In genomic region chr13:55022715-55023114, GRCm38 (mm10) we compare ENCODE assay signal across 11 mouse cellular contexts. TPM values are rescaled to one million over a fixed set of nuclear protein-coding genes. Genes with fewer than 3 reads are reported as not detected.
A peak's percentile ranks its signal among the peaks of the same experiment; 100 is the strongest.
DNase-seq lines count a peak whose midpoint lies in the region; ATAC-seq and TF ChIP-seq lines count a peak whose summit lies in the region.
"Had no signal": no experiment of that assay in that cellular context is flagged by ENCODE, and none has a peak within 500 bp of the region (broad histone marks: within the 10 kb centered on the region; RNA-seq: fewer than 3 reads in every experiment).

No protein-coding gene starts in this region.

- peaks cover 9% of the 10 kb centered on the region for H3K36me3 ChIP-seq in heart, embryonic 10.5 days
- 0 out of 2 replicates have a peak, but pooled peaks cover 1% of the 10 kb centered on the region for H3K36me3 ChIP-seq in lung, postnatal 0 days (ENCODE audit: insufficient read depth, low read length)

- peak; percentile 94 for DNase-seq in heart, adult 11 months
- no peak for DNase-seq in heart, embryonic 10.5 days (ENCODE audit: low spot score)
- peak; percentile 91 for DNase-seq in 416B (ENCODE audit: low read depth)
- DNase-seq in lung, postnatal 0 days (ENCODE audit: low spot score), result peak; percentile 39
- DNase-seq in cerebellum, adult 2 months, result no peak
- DNase-seq in layer of hippocampus, adult 11-12 months (ENCODE audit: low spot score), result no peak
- DNase-seq in embryo, embryonic 11 days, result no peak
- DNase-seq: retina, postnatal 1 day; thymus, postnatal 4 days had no signal

- H3K27ac ChIP-seq in heart, embryonic 10.5 days, result no peak overlapping the region
- peak overlapping the region; percentile 85 for H3K27ac ChIP-seq in bone marrow macrophage, adult 2 months (ENCODE audit: insufficient read depth, low read depth, low read length)
- H3K27ac ChIP-seq in lung, postnatal 0 days (ENCODE audit: low read length), result no peak overlapping the region
- H3K27ac ChIP-seq in cerebellum, adult 2 months (ENCODE audit: insufficient read depth, low read length), result no peak overlapping the region
- H3K27ac ChIP-seq: embryonic facial prominence, embryonic 13.5 days had no signal

- H3K4me3 ChIP-seq in heart, embryonic 10.5 days, result no peak overlapping the region
- peak overlapping the region; percentile 44 for H3K4me3 ChIP-seq in bone marrow macrophage, adult 2 months (ENCODE audit: insufficient read depth, low read length)
- no peak overlapping the region for H3K4me3 ChIP-seq in lung, postnatal 0 days (ENCODE audit: low read depth, low read length)
- H3K4me3 ChIP-seq in cerebellum, adult 2 months (replicated peaks; ENCODE audit: insufficient read depth, low read depth, low read length), result no peak overlapping the region
- H3K4me3 ChIP-seq: embryonic facial prominence, embryonic 13.5 days had no signal

- H3K9me3 ChIP-seq in heart, embryonic 10.5 days, result no peaks in the 10 kb centered on the region
- H3K9me3 ChIP-seq in lung, postnatal 0 days (ENCODE audit: low read length), result no peaks in the 10 kb centered on the region
- H3K9me3 ChIP-seq: embryonic facial prominence, embryonic 13.5 days had no signal

- H3K4me2 ChIP-seq in lung, postnatal 0 days (replicated peaks; ENCODE audit: low read depth, low read length), result peak overlapping the region; percentile 32
- H3K4me2 ChIP-seq: embryonic facial prominence, embryonic 13.5 days had no signal

- H3K4me1 ChIP-seq in heart, embryonic 10.5 days, result peaks cover 2% of the 10 kb centered on the region; the same call in 1 of the 2 replicates
- peaks cover 51% of the 10 kb centered on the region for H3K4me1 ChIP-seq in bone marrow macrophage, adult 2 months (ENCODE audit: control insufficient read depth, insufficient read depth, low read length)
- no peaks in the 10 kb centered on the region; the same call in 1 of the 2 replicates for H3K4me1 ChIP-seq in lung, postnatal 0 days (ENCODE audit: insufficient read depth, low read depth, low read length)
- no peaks in the 10 kb centered on the region for H3K4me1 ChIP-seq in cerebellum, adult 2 months (ENCODE audit: control insufficient read depth, insufficient read depth, low read length)
- H3K4me1 ChIP-seq: embryonic facial prominence, embryonic 13.5 days had no signal

- TF ChIP-seq EP300 in lung, postnatal 0 days (IDR thresholded peaks at IDR 0.05), result no peak

- TF ChIP-seq POLR2A in bone marrow macrophage, adult 2 months (IDR thresholded peaks at IDR 0.05; ENCODE audit: borderline replicate concordance, low read depth, low read length), result no peak
- TF ChIP-seq POLR2A in cerebellum, adult 2 months (IDR thresholded peaks at IDR 0.05; ENCODE audit: borderline replicate concordance, insufficient read depth, low read length), result no peak

- TF ChIP-seq CTCF in bone marrow macrophage, adult 2 months (IDR thresholded peaks at IDR 0.05; ENCODE audit: low read depth, low read length), result no peak
- TF ChIP-seq CTCF in lung, postnatal 0 days (IDR thresholded peaks at IDR 0.05), result no peak
- TF ChIP-seq CTCF in cerebellum, adult 2 months (IDR thresholded peaks at IDR 0.05; ENCODE audit: borderline replicate concordance, insufficient read depth, low read depth, low read length), result no peak

- WGBS in heart, embryonic 10.5 days, result 71% methylated on average over 9 of the region's 9 CpGs
- 38% methylated on average over 9 of the region's 9 CpGs for WGBS in lung, postnatal 0 days
- 62% methylated on average over 9 of the region's 9 CpGs for WGBS in cerebellum, adult 2 months

- ATAC-seq in lung, postnatal 0 days, result no peak; the same call in 1 of the 2 replicates

- H3K9ac ChIP-seq in lung, postnatal 0 days (replicated peaks; ENCODE audit: low read depth), result no peak overlapping the region
- H3K9ac ChIP-seq: embryonic facial prominence, embryonic 13.5 days had no signal

- no peaks in the 10 kb centered on the region for H3K27me3 ChIP-seq in heart, embryonic 10.5 days (ENCODE audit: insufficient read depth, poor library complexity, severe bottlenecking)
- H3K27me3 ChIP-seq in lung, postnatal 0 days (replicated peaks; ENCODE audit: insufficient read depth, low read length), result no peaks in the 10 kb centered on the region
- no peaks in the 10 kb centered on the region for H3K27me3 ChIP-seq in cerebellum, adult 2 months (ENCODE audit: control insufficient read depth, insufficient read depth, low read length)
- H3K27me3 ChIP-seq: embryonic facial prominence, embryonic 13.5 days had no signal

RNA-seq across cellular contexts. Expression of gene Hk3, which starts 1.5 kb away (rescaled TPM):
- 0.43 TPM in 1 of 2 replicates, not detected in the other for polyA plus RNA-seq in heart, embryonic 10.5 days (2016; fragmentation: Nextera tagmentation; extraction: Ambion mirVana)
- polyA plus RNA-seq in bone marrow macrophage, adult 2 months (2012; ENCODE audit: insufficient read depth, insufficient read length, missing spikeins), result 70.8 and 78.5 TPM in 2 replicates
- polyA plus RNA-seq in lung, postnatal 0 days (2015; fragmentation: Nextera tagmentation; extraction: Ambion mirVana), result 1.0 and 1.1 TPM in 2 replicates
- 0.67 and 0.74 TPM in 2 replicates for polyA plus RNA-seq in cerebellum, adult 2 months (2012; rRNA removed)

Comparison
In these comparisons a context has a peak if more than half of its experiments do, and no peak if none do; other contexts are left out.
1. DNase-seq: peak in heart, adult 11 months (single experiment), 416B (single experiment) and lung, postnatal 0 days (single experiment); none in heart, embryonic 10.5 days (single experiment), cerebellum, adult 2 months (0 of 2), layer of hippocampus, adult 11-12 months (single experiment) and embryo, embryonic 11 days (single experiment).
2. RNA of gene Hk3, which starts 1.5 kb away (polyA plus RNA-seq): 70.8 to 78.5 TPM in bone marrow macrophage, adult 2 months; 1.0 to 1.1 TPM in lung, postnatal 0 days, 0.67 to 0.74 TPM in cerebellum, adult 2 months and 0.43 TPM in heart, embryonic 10.5 days; every median in the first group is over 10 times any median in the second.